Mouse (Mus musculus) heart, adult 11 months (tissue): ENCODE results near the gene Syt8.
A peak's percentile ranks its signal among the peaks of the same experiment; 100 is the strongest.

ENCODE experiments used
- DNase-seq: peaks from one replicate; pipeline ENCODE4 v3.0.0; 2022

Gene Syt8

GRCm38 (mm10) chr7:142409603-142410002 lies 25.0 kb upstream of the Syt8 start:
- no peak for DNase-seq

- DNase-seq: no peak
Observed at GRCm38 (mm10) chr7:142413285-142413684, 21.4 kb upstream of the Syt8 start.

DNA sequence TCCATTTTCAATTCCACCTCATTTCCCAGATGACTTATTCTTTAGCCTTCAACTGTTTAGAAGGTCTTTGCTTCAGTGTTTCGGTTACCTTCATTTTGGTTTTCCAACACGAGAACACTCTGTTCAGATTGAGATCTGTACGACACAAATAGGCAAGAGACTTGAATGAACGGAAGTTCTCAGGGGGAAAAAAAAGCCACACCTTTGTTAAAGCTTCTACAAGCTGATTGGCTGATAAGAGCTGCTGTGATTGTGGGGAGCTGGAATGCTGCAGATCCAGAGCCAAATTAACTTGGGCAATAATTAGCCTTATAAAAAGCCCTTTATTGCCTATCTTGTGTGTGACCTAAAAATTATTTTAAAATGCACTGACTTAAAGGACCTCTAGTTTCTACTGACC lies 19.3 kb upstream of the Syt8 start:
- DNase-seq: peak; percentile 94

DNA sequence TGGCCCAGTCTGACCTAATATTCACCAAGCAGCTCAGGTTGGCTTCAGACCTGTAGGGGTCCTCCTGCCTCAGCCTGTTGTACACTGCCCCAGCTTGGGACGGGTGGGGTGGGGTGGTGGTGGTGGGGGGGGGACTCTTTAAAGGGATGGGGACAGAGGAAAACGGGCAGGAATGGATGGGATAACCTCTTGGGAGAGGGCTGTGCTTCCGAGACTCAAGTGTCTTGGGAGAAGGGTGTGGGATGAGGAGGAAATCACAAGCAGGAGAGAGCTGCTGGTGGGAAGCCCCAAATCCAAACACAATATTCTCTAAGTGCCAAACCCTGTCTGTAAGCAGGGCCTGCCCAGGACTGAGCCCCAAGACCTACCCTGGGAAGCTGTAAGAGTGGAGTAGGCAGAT lies 18.4 kb upstream of the Syt8 start:
- DNase-seq: peak; percentile 91

DNA sequence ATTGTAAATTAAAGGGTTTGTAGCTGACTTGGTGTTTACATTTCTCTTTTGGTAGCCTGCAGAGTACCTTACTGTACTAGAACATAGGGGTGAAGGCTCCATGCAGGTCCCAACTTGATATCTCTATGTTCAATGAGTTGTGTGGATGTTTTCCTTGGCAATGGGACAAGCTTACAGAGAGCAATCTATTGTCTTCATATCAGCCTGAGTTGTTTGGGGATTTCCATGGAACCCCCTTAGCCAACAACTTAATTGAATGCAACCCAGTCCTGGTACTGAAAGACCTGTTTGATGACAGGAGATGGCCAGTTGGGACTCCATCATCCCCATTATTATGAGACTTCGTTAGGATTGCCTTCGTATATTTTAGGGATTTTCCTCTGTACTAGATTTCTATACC lies 16.6 kb upstream of the Syt8 start:
- peak; percentile 95 for DNase-seq

GRCm38 (mm10) chr7:142418679-142419078 lies 16.0 kb upstream of the Syt8 start:
- DNase-seq: no peak

DNA sequence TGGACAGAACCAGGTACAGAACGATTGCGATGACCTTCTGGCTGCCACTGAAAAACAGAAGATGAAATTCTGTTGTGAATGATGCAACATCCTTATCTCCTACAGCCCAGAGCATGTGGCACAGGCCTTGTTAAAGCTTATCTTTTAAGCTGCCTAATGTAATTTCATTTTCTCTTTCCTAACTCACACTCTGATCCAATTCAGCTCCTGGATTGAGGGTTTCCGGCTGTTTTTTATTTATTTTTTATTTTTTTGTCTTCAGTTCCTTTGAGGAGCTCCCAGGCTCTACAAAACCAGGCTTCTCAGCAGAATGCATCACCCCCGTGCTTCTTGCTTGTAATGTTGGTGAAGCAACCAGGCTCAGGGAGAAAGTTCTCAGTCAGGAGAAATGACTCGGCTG lies 14.8 kb upstream of the Syt8 start:
- no peak for DNase-seq

- no peak for DNase-seq
Observed at GRCm38 (mm10) chr7:142421826-142422225, 12.8 kb upstream of the Syt8 start.

DNA sequence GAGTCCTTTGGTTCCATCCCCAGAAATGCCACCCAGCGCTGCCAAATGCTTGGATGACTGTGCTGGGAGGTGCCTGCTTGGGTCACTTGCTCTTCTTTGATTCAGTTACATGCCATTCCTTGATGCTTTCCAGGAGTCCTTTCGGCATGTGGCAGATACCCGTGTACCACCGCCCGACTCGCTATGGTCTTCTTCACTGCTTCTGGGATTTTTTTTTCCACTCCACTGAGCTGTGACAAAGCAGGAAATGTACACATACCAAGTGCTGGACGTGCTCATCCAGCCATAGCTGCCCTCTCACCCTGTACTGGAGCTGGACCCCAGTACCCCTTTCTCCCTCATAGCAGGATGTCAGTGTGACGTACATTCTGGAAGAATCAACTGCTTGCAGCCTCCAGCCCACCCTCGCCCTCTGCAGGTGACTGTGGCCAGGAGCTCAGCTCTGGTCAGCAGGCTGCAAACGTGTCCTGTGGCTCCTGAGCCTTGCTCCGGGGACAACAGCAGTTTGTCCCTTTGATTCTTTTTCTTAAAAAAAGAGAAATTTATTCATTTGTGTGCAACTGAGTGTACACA lies 8.9 kb upstream of the Syt8 start:
- DNase-seq: no peak

DNA sequence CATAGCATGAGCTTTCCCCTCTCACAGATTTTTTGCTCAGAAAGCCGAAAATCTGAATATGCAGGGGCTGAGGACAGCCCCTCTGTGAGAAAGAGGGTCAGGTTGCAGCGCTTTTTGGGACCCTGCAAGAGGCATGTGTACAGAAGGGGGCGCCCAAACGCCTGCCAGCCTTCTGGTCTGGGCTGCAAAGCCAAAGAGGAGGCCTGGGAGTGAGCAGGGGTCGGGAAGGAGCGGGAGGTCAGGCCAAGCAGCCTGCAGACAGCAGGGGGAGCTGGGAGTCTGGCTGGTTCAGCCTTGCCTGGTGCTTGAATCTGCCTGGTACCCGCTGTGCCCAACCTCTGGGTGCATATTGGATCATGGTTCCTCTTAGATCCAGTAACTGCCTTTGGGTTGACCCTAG lies 6.4 kb upstream of the Syt8 start:
- no peak for DNase-seq

DNA sequence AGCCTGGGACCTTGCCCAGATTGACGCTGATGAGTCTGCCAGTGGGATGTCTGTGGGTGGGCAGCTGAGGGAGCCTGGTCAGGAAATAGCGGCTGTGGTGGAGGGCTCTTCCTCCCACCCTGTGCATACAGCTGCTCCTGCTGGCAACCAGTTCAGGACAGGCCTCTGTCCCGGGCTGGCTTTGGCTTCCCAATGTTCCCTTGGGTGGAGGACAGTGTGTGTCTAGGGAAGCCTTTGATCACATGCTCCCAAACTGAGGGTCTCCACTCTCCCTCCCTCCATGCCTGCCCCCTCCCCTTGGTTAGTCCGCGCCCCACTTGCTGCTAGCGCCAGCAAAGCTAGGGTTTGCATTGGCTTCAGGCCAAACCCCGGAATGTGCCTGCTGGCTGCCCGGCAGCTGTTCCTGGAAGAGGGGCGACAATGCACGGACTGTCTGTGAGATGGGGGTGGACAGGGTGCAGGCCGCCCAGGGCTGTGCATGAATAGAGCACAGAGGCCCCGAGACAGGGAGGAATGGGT lies 4.4 kb upstream of the Syt8 start:
- DNase-seq: peak; percentile 95

DNA sequence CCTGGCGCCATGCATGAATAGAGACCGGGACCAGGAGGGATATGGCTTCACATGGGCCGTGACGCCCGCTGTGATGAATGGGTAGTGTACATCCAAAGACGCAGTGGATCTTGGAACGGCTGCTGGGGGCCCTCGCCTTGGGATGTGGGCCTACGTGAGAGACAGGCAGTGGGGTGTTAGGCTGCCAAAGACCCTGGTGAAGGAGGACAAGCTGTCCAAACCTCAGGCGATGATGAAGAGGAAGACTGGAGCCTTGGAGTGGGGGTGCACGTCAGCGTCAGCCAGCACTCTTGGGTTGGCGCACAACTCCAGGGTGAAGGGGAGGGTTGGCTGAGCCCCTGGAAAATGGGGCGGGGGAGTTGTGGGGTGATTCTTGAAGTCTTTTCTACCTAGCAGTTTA lies 3.5 kb upstream of the Syt8 start:
- DNase-seq: peak; percentile 89

DNA sequence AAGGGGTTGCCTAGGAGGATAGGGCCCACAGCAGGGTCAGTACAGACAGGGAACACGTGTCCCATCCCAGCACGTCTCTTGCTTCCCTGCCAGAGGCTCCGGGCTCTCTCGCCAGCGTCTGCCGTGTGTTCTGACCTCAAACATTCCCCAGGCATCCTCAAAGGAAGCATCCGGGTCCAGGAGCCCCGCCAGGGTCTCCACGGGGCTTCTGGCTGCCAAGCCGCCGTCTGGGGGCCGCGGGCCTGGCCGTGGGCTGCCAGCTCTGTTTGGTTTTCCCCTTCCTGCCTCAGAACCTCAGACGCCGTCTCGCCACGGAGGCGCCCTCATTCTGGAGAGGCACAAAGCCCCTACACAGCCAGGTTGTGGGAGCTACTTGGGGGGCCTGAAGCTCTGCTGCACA lies 1.0 kb upstream of the Syt8 start:
- peak; percentile 94 for DNase-seq

DNA sequence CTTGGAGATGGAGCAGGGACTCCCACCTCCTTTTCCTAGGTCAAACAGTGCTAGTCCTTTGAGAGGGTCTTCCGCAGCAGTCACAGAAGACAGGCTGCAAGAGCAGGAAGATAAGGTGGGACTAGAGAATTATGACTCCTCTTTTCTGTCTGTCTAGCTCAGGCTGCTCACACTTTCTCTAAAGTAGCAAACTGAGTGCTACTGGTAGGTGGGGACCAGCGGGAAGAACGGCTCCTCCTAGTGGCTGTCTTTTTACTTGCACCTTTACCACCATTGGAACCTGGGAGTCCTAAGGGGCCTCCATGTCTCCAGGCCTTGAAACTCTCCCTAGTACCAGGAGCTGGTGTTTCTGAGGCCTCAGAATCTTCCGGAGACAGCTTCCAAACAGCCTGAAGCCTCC lies 874 bp downstream of the Syt8 start:
- peak; percentile 96 for DNase-seq

DNA sequence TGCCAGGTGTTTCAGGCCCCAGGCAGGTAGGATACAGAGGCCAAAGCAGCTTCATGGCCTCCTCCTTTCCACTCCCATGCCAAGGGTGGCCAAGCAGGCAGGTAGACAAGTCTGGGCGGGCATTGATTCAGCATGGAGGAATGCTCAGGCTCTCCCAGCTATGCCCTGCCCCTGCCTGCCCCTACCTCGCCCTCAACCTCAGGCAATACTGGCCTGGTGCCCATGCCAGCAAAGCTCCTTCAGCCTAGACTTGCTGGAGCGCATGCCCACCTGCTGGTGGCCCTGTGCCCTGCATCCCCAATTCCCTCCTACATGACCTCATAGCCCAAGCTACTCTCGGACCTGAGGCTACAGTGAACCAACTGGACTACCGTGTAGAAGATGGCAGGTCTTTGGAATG lies 2.7 kb downstream of the Syt8 start:
- no peak for DNase-seq

- DNase-seq: peak; percentile 91
Observed at GRCm38 (mm10) chr7:142439966-142440365, 5.3 kb downstream of the Syt8 start.

DNA sequence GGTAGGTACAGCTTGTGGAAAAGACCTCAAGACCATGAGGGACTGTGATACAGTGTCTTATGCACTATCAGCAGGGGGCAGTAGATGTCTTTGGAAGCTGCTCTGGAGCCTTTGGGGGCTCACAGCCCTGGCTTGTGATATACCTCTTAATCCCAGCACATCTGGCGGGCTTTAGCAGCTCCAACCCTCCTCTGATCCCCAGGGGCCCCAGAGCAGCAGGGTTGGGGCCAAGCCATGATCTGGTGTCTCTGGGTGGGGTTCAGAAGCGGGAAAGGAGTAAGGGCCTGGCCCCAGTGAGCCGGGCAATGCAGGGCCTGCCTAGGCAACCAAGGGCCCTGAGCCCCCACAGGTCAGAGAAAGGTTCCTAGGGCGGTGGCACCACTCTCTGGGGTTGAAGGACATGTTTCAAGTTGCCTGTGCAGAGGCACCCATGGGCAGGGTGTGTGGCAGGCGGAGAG lies 6.0 kb downstream of the Syt8 start:
- peak; percentile 97 for DNase-seq

DNA sequence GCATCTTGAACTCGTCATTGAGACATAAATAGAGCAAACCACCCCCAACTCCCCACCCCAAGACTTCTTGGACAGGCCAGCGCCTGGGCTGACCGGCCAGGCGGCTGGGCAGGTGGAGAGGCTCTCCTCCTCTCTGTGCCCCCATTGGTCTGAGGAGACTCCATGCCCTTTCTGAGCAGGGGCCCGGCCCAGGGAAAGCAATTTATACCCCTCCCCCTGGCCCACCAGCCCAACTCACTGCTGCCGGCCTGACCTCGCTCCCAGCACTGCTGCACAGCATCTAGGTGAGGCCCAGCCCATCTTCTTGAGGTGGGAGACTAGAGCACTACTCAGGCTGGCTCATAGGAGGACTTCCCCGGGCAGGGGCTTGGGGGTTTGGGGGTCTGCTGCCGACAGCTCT lies 6.9 kb downstream of the Syt8 start, which contains the start of gene Tnni2:
Tnni2 (plus strand) TSS at position 224 of the 400 bp plus-strand sequence.
- DNase-seq: peak; percentile 91

DNA sequence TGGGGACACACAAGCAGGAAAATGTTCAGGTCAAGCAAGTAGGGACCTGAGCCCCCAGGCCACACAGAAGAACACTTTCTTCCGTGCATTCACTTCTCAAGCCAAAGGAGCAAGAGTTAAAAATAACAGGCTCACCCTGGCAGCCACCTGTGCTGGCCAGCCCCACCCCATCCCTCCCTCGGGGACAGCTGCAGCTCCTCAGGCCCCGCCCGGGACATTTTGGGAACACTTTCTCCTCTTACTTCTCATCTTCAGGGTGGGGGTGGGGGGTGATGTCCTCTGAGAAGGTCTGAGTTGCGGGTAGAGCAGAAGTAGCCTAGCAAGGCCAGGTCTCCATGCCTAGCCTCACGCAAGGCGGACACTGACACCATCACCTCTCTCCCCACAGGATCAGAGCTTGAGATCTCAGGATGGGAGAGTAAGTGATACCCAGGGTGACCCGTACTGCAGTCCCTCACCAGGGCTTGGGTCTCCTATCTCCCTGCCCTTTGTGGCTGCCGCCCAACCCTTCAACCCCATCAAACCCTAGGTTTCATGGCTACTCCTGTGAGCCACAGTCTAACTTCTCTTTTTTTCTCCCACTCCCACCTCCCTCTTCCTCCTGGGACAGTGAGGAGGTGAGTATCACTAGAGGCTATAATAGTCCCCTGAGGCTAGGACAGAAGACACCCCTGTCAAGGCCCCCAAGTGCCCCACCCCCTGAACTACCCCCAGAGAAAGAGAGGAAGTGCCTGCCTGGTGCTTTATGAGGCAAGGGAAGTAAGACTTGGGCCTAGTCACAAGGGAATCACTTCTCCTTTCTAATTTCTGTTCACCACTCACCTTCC lies 7.6 kb downstream of the Syt8 start:
- peak; percentile 91 for DNase-seq

DNA sequence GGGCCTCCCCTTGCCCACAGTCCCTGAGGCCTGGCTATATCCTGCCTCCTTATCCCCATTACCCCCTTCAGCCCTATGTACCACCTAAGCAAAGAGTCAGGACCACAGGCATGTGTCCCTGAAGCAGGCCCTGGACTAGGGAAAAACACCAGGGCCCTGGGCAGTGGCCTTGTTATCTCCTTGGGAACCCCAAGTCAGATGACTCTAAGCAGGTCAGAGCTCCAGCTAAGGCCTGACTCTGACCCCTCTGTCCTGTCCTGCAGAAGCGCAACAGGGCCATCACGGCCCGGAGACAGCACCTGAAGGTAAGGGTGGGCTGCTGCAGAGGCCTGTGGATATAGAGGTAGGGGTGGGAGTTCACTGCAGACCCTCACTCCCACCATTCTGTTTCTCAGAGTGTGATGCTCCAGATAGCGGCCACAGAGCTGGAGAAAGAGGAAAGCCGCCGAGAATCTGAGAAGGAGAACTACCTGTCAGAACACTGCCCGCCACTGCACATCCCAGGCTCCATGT lies 8.3 kb downstream of the Syt8 start:
- DNase-seq: peak; percentile 93

- DNase-seq: peak; percentile 91
Observed at GRCm38 (mm10) chr7:142443474-142443873, 8.8 kb downstream of the Syt8 start.

DNA sequence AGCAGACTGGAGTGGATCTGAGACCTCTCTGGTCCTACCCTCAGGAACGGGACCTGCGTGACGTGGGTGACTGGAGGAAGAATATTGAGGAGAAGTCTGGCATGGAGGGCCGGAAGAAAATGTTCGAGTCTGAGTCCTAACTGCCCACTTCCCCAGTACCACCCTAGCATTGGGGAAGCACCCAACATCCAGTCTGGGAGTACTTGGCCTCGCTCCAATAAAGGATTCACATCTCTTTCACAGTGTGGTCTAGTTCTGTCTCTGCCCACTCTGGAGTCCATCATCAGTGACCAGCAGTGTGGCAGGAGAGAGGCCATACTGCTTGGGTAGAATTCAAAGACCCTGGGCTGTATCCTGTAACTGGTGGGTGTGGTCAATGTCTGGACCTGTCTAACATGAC lies 9.5 kb downstream of the Syt8 start:
- peak; percentile 91 for DNase-seq

GRCm38 (mm10) chr7:142445324-142445723 lies 10.7 kb downstream of the Syt8 start:
- peak; percentile 85 for DNase-seq

DNA sequence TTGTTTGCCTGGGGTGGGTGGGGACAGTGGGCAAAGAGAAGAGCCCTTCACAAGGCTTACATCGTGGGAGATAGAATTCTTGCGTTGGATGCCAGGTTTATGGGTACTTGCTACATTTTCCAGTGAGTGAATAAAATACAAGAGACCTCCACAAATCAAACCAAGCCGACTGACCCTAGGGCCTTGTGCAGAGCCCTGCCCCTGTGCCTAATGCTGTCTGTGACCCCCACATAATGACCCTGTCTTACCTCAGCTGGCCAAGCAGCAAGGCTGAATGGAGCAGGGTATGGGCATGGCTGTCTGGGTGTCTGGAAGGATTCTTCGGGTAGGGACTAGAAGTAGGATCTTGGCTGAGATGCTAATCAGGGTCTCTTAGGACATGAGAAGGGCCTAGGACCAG lies 11.6 kb downstream of the Syt8 start:
- DNase-seq: peak; percentile 53
